Mouse (Mus musculus): ENCODE results near the gene Cbx7.
"Not testable (repeated sequence)": the region's sequence is repeated elsewhere in the genome, so short reads cannot be mapped to it uniquely, and the experiment has no call there.

DNA sequence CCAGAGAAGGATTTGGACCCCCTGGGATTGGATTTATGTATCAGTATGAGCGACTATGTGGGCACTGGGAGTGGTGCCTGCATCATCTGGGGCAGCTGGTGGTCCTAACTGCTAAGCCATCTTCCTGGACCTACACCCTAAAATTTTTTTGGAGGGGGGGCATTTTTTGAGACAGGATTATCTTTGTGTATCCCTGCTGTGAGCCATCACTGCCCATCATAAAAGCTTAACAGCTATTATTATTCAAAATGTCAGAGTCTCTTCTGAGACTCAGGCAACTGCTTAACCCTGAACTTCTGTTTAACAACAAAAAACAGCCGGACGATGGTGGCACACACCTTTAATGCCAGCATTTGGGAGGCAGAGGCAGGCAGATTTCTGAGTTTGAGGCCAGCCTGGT, 61.9 kb downstream of the Cbx7 start:
- TF ChIP-seq CTCF (IDR thresholded peaks at IDR 0.05; ENCODE audit: extremely low read depth, insufficient read length, insufficient replicate concordance, low read depth, low read length); POLR2A (IDR thresholded peaks at IDR 0.05; ENCODE audit: low read depth, low read length): not testable (repeated sequence)

Measured in small intestine, adult 2 months (tissue).